12 mouse cellular contexts compared by ENCODE assay signal in genomic region chr12:75731927-75732443, GRCm38 (mm10). TPM values are rescaled to one million over a fixed set of nuclear protein-coding genes. Genes with fewer than 3 reads are reported as not detected.
A peak's percentile ranks its signal among the peaks of the same experiment; 100 is the strongest.
DNase-seq lines count a peak whose midpoint lies in the region; ATAC-seq and TF ChIP-seq lines count a peak whose summit lies in the region.
"Had no signal": no experiment of that assay in that cellular context is flagged by ENCODE, and none has a peak within 500 bp of the region (broad histone marks: within the 10 kb centered on the region; RNA-seq: fewer than 3 reads in every experiment).

No protein-coding gene starts in this region.

- H3K9me3 ChIP-seq in hindbrain, postnatal 0 days (ENCODE audit: low read length): no peaks in the 10 kb centered on the region
- H3K9me3 ChIP-seq: heart, embryonic 13.5 days; megakaryocyte, embryonic 14.5 days had no signal

- peak overlapping the region; percentile 24 for H3K4me3 ChIP-seq in cerebellum, adult 2 months (replicated peaks; ENCODE audit: insufficient read depth, low read depth, low read length)
- peak overlapping the region; percentile 15; the same call in 1 of the 2 replicates for H3K4me3 ChIP-seq in kidney, adult 2 months (ENCODE audit: insufficient read depth, low read depth, low read length)
- H3K4me3 ChIP-seq in hindbrain, postnatal 0 days (ENCODE audit: low read length): no peak overlapping the region
- H3K4me3 ChIP-seq: megakaryocyte, embryonic 14.5 days had no signal

- H3K36me3 ChIP-seq in kidney, adult 2 months (ENCODE audit: control insufficient read depth, insufficient read depth, low read length): no peaks in the 10 kb centered on the region
- H3K36me3 ChIP-seq in hindbrain, postnatal 0 days (ENCODE audit: insufficient read depth, low read length): no peaks in the 10 kb centered on the region

- TF ChIP-seq CTCF in cerebellum, adult 2 months (IDR thresholded peaks at IDR 0.05; ENCODE audit: borderline replicate concordance, insufficient read depth, low read depth, low read length): no peak
- TF ChIP-seq CTCF in kidney, adult 2 months (conservative IDR thresholded peaks at IDR 0.05; ENCODE audit: insufficient read depth, insufficient read length, low read depth, low read length): no peak
- TF ChIP-seq CTCF in hindbrain, postnatal 0 days (IDR thresholded peaks at IDR 0.05; ENCODE audit: low read depth): 0 out of 2 replicates have a peak, but pooled peaks have one; percentile 20

- 42% methylated on average over 6 of the region's 6 CpGs for WGBS in cerebellum, adult 2 months
- WGBS in kidney, adult 2 months: 62% methylated on average over 6 of the region's 6 CpGs
- WGBS in hindbrain, postnatal 0 days: 56% methylated on average over 6 of the region's 6 CpGs

- DNase-seq in cerebellum, adult 2 months: peak; percentile 18 to 31
- DNase-seq in cerebellum, adult 8-10 months: no peak
- DNase-seq in kidney, adult 2 months: peak; percentile 39
- no peak for DNase-seq in kidney, postnatal 10 days
- DNase-seq in 416B (ENCODE audit: low read depth): peak; percentile 49
- no peak for DNase-seq in hindbrain, postnatal 0 days (ENCODE audit: low spot score)
- no peak for DNase-seq in frontal cortex, postnatal 10 days (ENCODE audit: low spot score in 2 of 2)
- DNase-seq: lung, embryonic 14.5 days; retina, postnatal 1 day had no signal

- no peak overlapping the region for H3K9ac ChIP-seq in hindbrain, postnatal 0 days (replicated peaks; ENCODE audit: low read length)
- H3K9ac ChIP-seq: lung, embryonic 14.5 days had no signal

- no peaks in the 10 kb centered on the region; the same call in none of the 2 replicates for H3K4me1 ChIP-seq in cerebellum, adult 2 months (ENCODE audit: control insufficient read depth, insufficient read depth, low read length)
- H3K4me1 ChIP-seq in kidney, adult 2 months (ENCODE audit: control insufficient read depth, insufficient read depth, low read length): peaks cover 6% of the 10 kb centered on the region; the same call in 1 of the 2 replicates
- peaks cover 8% of the 10 kb centered on the region; the same call in 1 of the 2 replicates for H3K4me1 ChIP-seq in hindbrain, postnatal 0 days (ENCODE audit: insufficient read depth, low read length)

- no peak for ATAC-seq in hindbrain, postnatal 0 days
- no peak for ATAC-seq in erythroid progenitor cell, adult 5-6 weeks (replicated peaks; ENCODE audit: low FRiP score, poor library complexity, severe bottlenecking)

- H3K27me3 ChIP-seq in cerebellum, adult 2 months (ENCODE audit: control insufficient read depth, insufficient read depth, low read length): no peaks in the 10 kb centered on the region
- no peaks in the 10 kb centered on the region for H3K27me3 ChIP-seq in kidney, adult 2 months (replicated peaks; ENCODE audit: control insufficient read depth, insufficient read depth, low read length)
- no peaks in the 10 kb centered on the region for H3K27me3 ChIP-seq in hindbrain, postnatal 0 days (ENCODE audit: insufficient read depth, low read length)
- H3K27me3 ChIP-seq: heart, embryonic 13.5 days; megakaryocyte, embryonic 14.5 days had no signal

- H3K4me2 ChIP-seq in hindbrain, postnatal 0 days (ENCODE audit: low read depth, low read length): peak overlapping the region; percentile 36; the same call in 1 of the 2 replicates

- no peak overlapping the region for H3K27ac ChIP-seq in cerebellum, adult 2 months (ENCODE audit: insufficient read depth, low read length)
- no peak overlapping the region for H3K27ac ChIP-seq in kidney, adult 2 months (ENCODE audit: insufficient read depth, low read depth, low read length)
- no peak overlapping the region for H3K27ac ChIP-seq in hindbrain, postnatal 0 days
- H3K27ac ChIP-seq: heart, embryonic 13.5 days had no signal

- no peak for TF ChIP-seq POLR2A in cerebellum, adult 2 months (IDR thresholded peaks at IDR 0.05; ENCODE audit: borderline replicate concordance, insufficient read depth, low read length)
- TF ChIP-seq POLR2A in kidney, adult 2 months (IDR thresholded peaks at IDR 0.05; ENCODE audit: low read depth, low read length): no peak

RNA-seq across cellular contexts. Expression of gene Sgpp1, which starts 3.5 kb away (rescaled TPM):
- 39.9 and 40.6 TPM in 2 replicates for polyA plus RNA-seq in cerebellum, adult 2 months (2012; rRNA removed)
- polyA plus RNA-seq in kidney, adult 2 months (2012; rRNA removed): 77.7 and 78.3 TPM in 2 replicates
- 38.5 and 42.6 TPM in 2 replicates for total RNA-seq in hindbrain, postnatal 0 days (2014; rRNA removed)
- 15.7 and 16.3 TPM in 2 replicates for polyA plus RNA-seq in hindbrain, postnatal 0 days (2015; fragmentation: Nextera tagmentation; extraction: Ambion mirVana)
- total RNA-seq in erythroid progenitor cell, adult 5-6 weeks (2015; ENCODE audit: low replicate concordance): 39.3 and 53.2 TPM in 2 replicates
- total RNA-seq in erythroid progenitor cell, adult 5-6 weeks (2017; ENCODE audit: low replicate concordance): 32.9 and 42.8 TPM in 2 replicates

Comparison
In these comparisons a context has a peak if more than half of its experiments do, and no peak if none do; other contexts are left out.
1. DNase-seq: peak in cerebellum, adult 2 months (2 of 2), kidney, adult 2 months (single experiment) and 416B (single experiment); none in cerebellum, adult 8-10 months (single experiment), kidney, postnatal 10 days (single experiment), hindbrain, postnatal 0 days (single experiment) and frontal cortex, postnatal 10 days (0 of 2).